Mouse (Mus musculus): ENCODE data around the gene Aspm.

DNA sequence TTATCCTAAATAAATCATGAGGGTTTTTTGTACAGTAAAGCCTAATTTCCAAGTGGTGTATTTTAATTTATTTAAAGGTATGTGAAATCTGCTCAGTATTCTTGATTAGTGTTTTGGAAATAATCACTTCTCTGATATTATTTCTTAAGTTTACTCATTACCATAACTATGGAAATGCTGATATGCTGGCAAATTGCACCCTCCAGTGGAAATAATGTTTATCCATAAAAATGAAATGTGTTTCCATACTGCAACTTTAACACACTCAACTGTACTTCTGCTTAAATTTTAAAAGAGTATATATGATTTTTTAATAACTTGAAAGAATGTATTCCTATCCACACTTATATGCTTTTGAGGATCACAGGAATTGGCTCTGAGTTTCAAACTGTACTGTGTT is 48.8 kb upstream of the Aspm start:
- TF ChIP-seq CTCF (IDR thresholded peaks at IDR 0.05; ENCODE audit: insufficient read depth, low read depth, low read length): no peak
- no peak for TF ChIP-seq POLR2A (IDR thresholded peaks at IDR 0.05; ENCODE audit: insufficient read depth, low read depth, low read length)
